Mouse (Mus musculus): ENCODE results near the gene Olfr141.

DNA sequence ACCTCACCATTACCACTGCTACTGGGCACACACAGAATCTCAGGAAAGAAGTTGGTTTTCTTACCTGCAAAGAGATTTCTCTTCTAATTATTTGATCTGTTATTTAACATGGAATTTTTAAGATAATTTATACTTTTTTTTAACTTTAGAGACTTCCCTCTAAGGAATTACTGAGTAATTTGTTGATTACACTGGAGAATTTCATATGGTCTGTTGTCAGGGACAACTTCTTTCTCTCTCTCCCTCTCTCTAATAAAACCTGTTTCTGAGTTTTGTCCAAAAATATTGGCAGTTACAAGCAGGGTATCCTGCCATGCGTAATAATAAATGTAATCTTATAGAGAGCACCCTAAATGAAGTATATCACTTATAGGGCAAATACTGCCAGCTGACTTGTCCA lies 50.9 kb downstream of the Olfr141 start, which contains the start of gene Olfr1090:
- no peak for TF ChIP-seq EP300 (IDR thresholded peaks at IDR 0.05; ENCODE audit: low read length)
- no peak for TF ChIP-seq UBTF (IDR thresholded peaks at IDR 0.05; ENCODE audit: low read depth, low read length)
- TF ChIP-seq CTCF (conservative IDR thresholded peaks at IDR 0.05 in 1 of 2, IDR thresholded peaks at IDR 0.05 in 1 of 2; ENCODE audit: low read depth in 2 of 2, low read length in 2 of 2): no peak
- TF ChIP-seq MAX (IDR thresholded peaks at IDR 0.05; ENCODE audit: low read length): no peak
- TF ChIP-seq POLR2AphosphoS2 (IDR thresholded peaks at IDR 0.05; ENCODE audit: low read depth, low read length): no peak
- no peak for TF ChIP-seq PAX5 (IDR thresholded peaks at IDR 0.05; ENCODE audit: low read length)
- no peak for TF ChIP-seq POLR2A (IDR thresholded peaks at IDR 0.05; ENCODE audit: low read depth, low read length)
- no peak for TF ChIP-seq NELFE (IDR thresholded peaks at IDR 0.05; ENCODE audit: low read depth, low read length)
- no peak for TF ChIP-seq E2F4 (IDR thresholded peaks at IDR 0.05; ENCODE audit: insufficient replicate concordance, low read depth, low read length)
- TF ChIP-seq MAFK (IDR thresholded peaks at IDR 0.05; ENCODE audit: insufficient replicate concordance, low read length): no peak
- no peak for TF ChIP-seq MEF2A (IDR thresholded peaks at IDR 0.05; ENCODE audit: borderline replicate concordance, low read depth, low read length)

Data from CH12.LX (cell line).